Mouse (Mus musculus): ENCODE measurements around the gene Tubb2a.

GRCm38 (mm10) chr13:34038056-34038432, 39.8 kb downstream of the Tubb2a start:
- TF ChIP-seq CTCF (IDR thresholded peaks at IDR 0.05; ENCODE audit: borderline replicate concordance, insufficient read depth, low read depth, low read length): no peak
- TF ChIP-seq POLR2A (IDR thresholded peaks at IDR 0.05; ENCODE audit: borderline replicate concordance, insufficient read depth, low read length): no peak
